Mouse (Mus musculus) kidney, adult 18-20 months (tissue): ENCODE data around the gene Rsu1.
"Not testable (repeated sequence)": the region's sequence is repeated elsewhere in the genome, so short reads cannot be mapped to it uniquely, and the experiment has no call there.

Source experiments
- DNase-seq: peaks from one replicate; pipeline ENCODE4 v3.0.0; 2021

Rsu1 gene

GRCm38 (mm10) chr2:13223451-13223850, 47.8 kb downstream of the Rsu1 start:
- no peak for DNase-seq

- no peak for DNase-seq
Observed at GRCm38 (mm10) chr2:13220141-13220540, 51.1 kb downstream of the Rsu1 start.

GRCm38 (mm10) chr2:13218112-13218511, 53.1 kb downstream of the Rsu1 start:
- no peak for DNase-seq

- no peak for DNase-seq
Observed at GRCm38 (mm10) chr2:13206825-13207224, 64.4 kb downstream of the Rsu1 start.

GRCm38 (mm10) chr2:13206367-13206766, 64.8 kb downstream of the Rsu1 start:
- no peak for DNase-seq

GRCm38 (mm10) chr2:13202805-13203475, 68.3 kb downstream of the Rsu1 start:
- DNase-seq = no peak

- no peak for DNase-seq
Observed at GRCm38 (mm10) chr2:13199713-13200112, 71.5 kb downstream of the Rsu1 start.

GRCm38 (mm10) chr2:13199033-13199432, 72.2 kb downstream of the Rsu1 start:
- no peak for DNase-seq

- no peak for DNase-seq
Observed at GRCm38 (mm10) chr2:13195540-13195939, 75.7 kb downstream of the Rsu1 start.

- no peak for DNase-seq
Observed at GRCm38 (mm10) chr2:13192157-13192556, 79.1 kb downstream of the Rsu1 start.

- no peak for DNase-seq
Observed at GRCm38 (mm10) chr2:13190767-13191166, 80.4 kb downstream of the Rsu1 start.

GRCm38 (mm10) chr2:13188831-13189495, 82.3 kb downstream of the Rsu1 start:
- no peak for DNase-seq

GRCm38 (mm10) chr2:13183124-13183523, 88.1 kb downstream of the Rsu1 start:
- no peak for DNase-seq

GRCm38 (mm10) chr2:13181899-13182298, 89.3 kb downstream of the Rsu1 start:
- not testable (repeated sequence) for DNase-seq

GRCm38 (mm10) chr2:13177698-13178395, 93.4 kb downstream of the Rsu1 start:
- DNase-seq = no peak

GRCm38 (mm10) chr2:13176304-13176620, 95.0 kb downstream of the Rsu1 start:
- DNase-seq = no peak

- no peak for DNase-seq
Observed at GRCm38 (mm10) chr2:13175536-13176303, 95.5 kb downstream of the Rsu1 start.

- no peak for DNase-seq
Observed at GRCm38 (mm10) chr2:13174461-13174860, 96.8 kb downstream of the Rsu1 start.

- DNase-seq = no peak
Observed at GRCm38 (mm10) chr2:13170651-13171050, 100.6 kb downstream of the Rsu1 start.

- no peak for DNase-seq
Observed at GRCm38 (mm10) chr2:13169962-13170361, 101.3 kb downstream of the Rsu1 start.

GRCm38 (mm10) chr2:13169158-13169890, 101.9 kb downstream of the Rsu1 start:
- DNase-seq = no peak

- peak; percentile 25 for DNase-seq
Observed at GRCm38 (mm10) chr2:13168743-13169142, 102.5 kb downstream of the Rsu1 start.

GRCm38 (mm10) chr2:13161717-13162116, 109.5 kb downstream of the Rsu1 start:
- no peak for DNase-seq
